12 mouse cellular contexts compared by ENCODE assay signal in the genomic region with DNA sequence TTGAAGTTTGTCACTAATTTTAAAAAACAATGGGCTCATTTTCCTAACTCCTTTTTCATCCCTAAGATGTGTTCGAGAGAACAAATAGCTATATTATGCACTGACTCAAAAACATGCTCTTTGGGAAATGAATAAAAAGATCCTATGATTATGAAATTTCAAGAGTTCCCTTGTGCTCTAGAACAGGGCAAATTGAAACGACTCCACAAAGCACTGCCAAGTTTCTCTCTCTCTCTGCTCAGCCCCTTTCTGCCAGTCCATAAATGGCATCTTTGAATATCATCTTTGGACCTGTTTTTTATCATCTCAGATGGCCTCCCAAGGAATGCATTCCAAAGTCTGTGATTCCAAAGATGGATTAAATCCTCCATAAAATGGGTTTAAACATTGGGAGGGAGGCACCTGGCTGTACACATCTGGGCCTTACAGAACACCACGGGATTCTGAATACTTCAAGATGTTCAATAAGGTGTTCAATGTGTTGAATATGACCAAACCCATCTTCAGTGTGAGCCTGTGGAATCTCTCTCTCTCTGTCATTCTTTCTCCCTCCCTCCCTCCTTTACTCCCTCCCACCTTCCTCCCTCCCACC.
DNase-seq lines count a peak whose midpoint lies in the region; ATAC-seq and TF ChIP-seq lines count a peak whose summit lies in the region.
"Had no signal": no experiment of that assay in that cellular context is flagged by ENCODE, and none has a peak within 500 bp of the region (broad histone marks: within the 10 kb centered on the region; RNA-seq: fewer than 3 reads in every experiment).

No protein-coding gene starts in this region.

- no peak overlapping the region for H3K9ac ChIP-seq in hindbrain, embryonic 13.5 days
- H3K9ac ChIP-seq in hindbrain, embryonic 11.5 days (ENCODE audit: low read depth, low read length), result no peak overlapping the region
- no peak overlapping the region for H3K9ac ChIP-seq in forebrain, embryonic 16.5 days (replicated peaks; ENCODE audit: low read depth, low read length)
- H3K9ac ChIP-seq in midbrain, embryonic 16.5 days (ENCODE audit: low read depth, low read length), result no peak overlapping the region
- H3K9ac ChIP-seq: embryonic facial prominence, embryonic 15.5 days had no signal

- no peak overlapping the region for H3ac ChIP-seq in C2C12 (ENCODE audit: control insufficient read depth, insufficient read length, low read depth)

- H3K79me3 ChIP-seq in C2C12 (ENCODE audit: low read depth), result no peaks in the 10 kb centered on the region

- no peak for TF ChIP-seq CTCF in C2C12 (IDR thresholded peaks at IDR 0.05; ENCODE audit: control insufficient read depth, insufficient read depth, insufficient read length)

- peaks cover 12% of the 10 kb centered on the region for H3K4me1 ChIP-seq in hindbrain, embryonic 13.5 days (replicated peaks)
- H3K4me1 ChIP-seq in hindbrain, embryonic 11.5 days (replicated peaks; ENCODE audit: control insufficient read depth, insufficient read depth, low read length), result no peaks in the 10 kb centered on the region
- peaks cover 11% of the 10 kb centered on the region for H3K4me1 ChIP-seq in forebrain, embryonic 16.5 days (replicated peaks; ENCODE audit: control insufficient read depth, insufficient read depth, low read length)
- no peaks in the 10 kb centered on the region; the same call in 1 of the 2 replicates for H3K4me1 ChIP-seq in midbrain, embryonic 16.5 days (ENCODE audit: control insufficient read depth, insufficient read depth, low read length)

- H3K4me2 ChIP-seq in hindbrain, embryonic 13.5 days, result peak overlapping the region; percentile 34
- no peak overlapping the region for H3K4me2 ChIP-seq in hindbrain, embryonic 11.5 days (replicated peaks; ENCODE audit: low read depth, low read length)
- peak overlapping the region; percentile 39 for H3K4me2 ChIP-seq in forebrain, embryonic 16.5 days (ENCODE audit: low read length)
- H3K4me2 ChIP-seq in midbrain, embryonic 16.5 days (ENCODE audit: low read length), result peak overlapping the region; percentile 40; the same call in 1 of the 2 replicates

- WGBS in hindbrain, embryonic 13.5 days, result 43% methylated on average over 3 of the region's 3 CpGs
- 60% methylated on average over 3 of the region's 3 CpGs for WGBS in hindbrain, embryonic 11.5 days
- 33% methylated on average over 3 of the region's 3 CpGs for WGBS in forebrain, embryonic 16.5 days
- 66% methylated on average over 3 of the region's 3 CpGs for WGBS in midbrain, embryonic 16.5 days

- no peak overlapping the region for H3K27ac ChIP-seq in hindbrain, embryonic 13.5 days
- no peak overlapping the region for H3K27ac ChIP-seq in hindbrain, embryonic 11.5 days (ENCODE audit: low read depth, low read length)
- H3K27ac ChIP-seq in forebrain, embryonic 16.5 days (ENCODE audit: low read length), result no peak overlapping the region
- no peak overlapping the region for H3K27ac ChIP-seq in midbrain, embryonic 16.5 days (ENCODE audit: low read length)

- H3K27me3 ChIP-seq in hindbrain, embryonic 13.5 days, result no peaks in the 10 kb centered on the region
- no peaks in the 10 kb centered on the region for H3K27me3 ChIP-seq in hindbrain, embryonic 11.5 days (ENCODE audit: control insufficient read depth, insufficient read depth, low read length)
- H3K27me3 ChIP-seq in C2C12 (ENCODE audit: control insufficient read depth, insufficient read depth, insufficient read length), result no peaks in the 10 kb centered on the region
- H3K27me3 ChIP-seq in forebrain, embryonic 16.5 days (replicated peaks; ENCODE audit: control insufficient read depth, insufficient read depth, low read length), result no peaks in the 10 kb centered on the region
- no peaks in the 10 kb centered on the region for H3K27me3 ChIP-seq in midbrain, embryonic 16.5 days (ENCODE audit: control insufficient read depth, insufficient read depth, low read depth, low read length)
- H3K27me3 ChIP-seq: embryonic facial prominence, embryonic 15.5 days; Patski had no signal

- no peak for ATAC-seq in hindbrain, embryonic 13.5 days (ENCODE audit: low FRiP score)
- ATAC-seq in hindbrain, embryonic 11.5 days (ENCODE audit: low FRiP score), result no peak; the same call in 1 of the 2 replicates
- ATAC-seq in forebrain, embryonic 16.5 days, result peak; percentile 32; the same call in 1 of the 2 replicates
- no peak for ATAC-seq in midbrain, embryonic 16.5 days

- no peak overlapping the region for H3K4me3 ChIP-seq in hindbrain, embryonic 13.5 days
- H3K4me3 ChIP-seq in hindbrain, embryonic 11.5 days (ENCODE audit: low read depth, low read length), result no peak overlapping the region
- peak overlapping the region; percentile 28 for H3K4me3 ChIP-seq in C2C12 (ENCODE audit: insufficient read depth, poor library complexity, severe bottlenecking)
- H3K4me3 ChIP-seq in forebrain, embryonic 16.5 days (replicated peaks; ENCODE audit: low read length), result no peak overlapping the region
- no peak overlapping the region for H3K4me3 ChIP-seq in midbrain, embryonic 16.5 days (ENCODE audit: low read depth, low read length)

- no peak for DNase-seq in hindbrain, embryonic 11.5 days (ENCODE audit: low spot score)
- no peak for DNase-seq in thymus, adult 18-20 months
- DNase-seq in ovary, postnatal 14 days (ENCODE audit: low spot score), result no peak
- DNase-seq: adrenal gland, adult 2 months; kidney, adult 11 months; lung, postnatal 14 days had no signal

- H3K36me3 ChIP-seq in hindbrain, embryonic 13.5 days, result no peaks in the 10 kb centered on the region
- no peaks in the 10 kb centered on the region for H3K36me3 ChIP-seq in hindbrain, embryonic 11.5 days (ENCODE audit: control insufficient read depth, insufficient read depth, low read length)
- no peaks in the 10 kb centered on the region for H3K36me3 ChIP-seq in C2C12 (ENCODE audit: control insufficient read depth, insufficient read depth)
- no peaks in the 10 kb centered on the region for H3K36me3 ChIP-seq in forebrain, embryonic 16.5 days (ENCODE audit: control insufficient read depth, insufficient read depth)
- H3K36me3 ChIP-seq in midbrain, embryonic 16.5 days (ENCODE audit: control insufficient read depth, insufficient read depth, low read length), result no peaks in the 10 kb centered on the region
- H3K36me3 ChIP-seq: embryonic facial prominence, embryonic 15.5 days had no signal

- no peaks in the 10 kb centered on the region for H3K79me2 ChIP-seq in C2C12 (ENCODE audit: control insufficient read depth, insufficient read depth)

- no peaks in the 10 kb centered on the region for H3K9me3 ChIP-seq in hindbrain, embryonic 13.5 days
- no peaks in the 10 kb centered on the region for H3K9me3 ChIP-seq in hindbrain, embryonic 11.5 days (ENCODE audit: control insufficient read depth, low read length)
- H3K9me3 ChIP-seq in forebrain, embryonic 16.5 days (ENCODE audit: control insufficient read depth, low read length), result no peaks in the 10 kb centered on the region
- H3K9me3 ChIP-seq in midbrain, embryonic 16.5 days (replicated peaks; ENCODE audit: control insufficient read depth, low read length, poor library complexity, severe bottlenecking), result no peaks in the 10 kb centered on the region
- H3K9me3 ChIP-seq: embryonic facial prominence, embryonic 15.5 days had no signal

TF ChIP-seq in C2C12, 6 proteins besides CTCF, POLR2A, EP300 and RAD21:
- TF ChIP-seq USF1 (IDR thresholded peaks at IDR 0.05; ENCODE audit: low read depth), result no peak
